Mouse (Mus musculus) C2C12 (cell line): ENCODE measurements around the gene Fcho2.

Experiments used
- CEBPB ChIP-seq: IDR thresholded peaks from one replicate; pipeline ENCODE4 v1.6.1; 2011; ENCODE audit warnings: low read depth, mild to moderate bottlenecking, control low read depth, moderate library complexity
- CTCF ChIP-seq: IDR thresholded peaks from one replicate; pipeline ENCODE4 v1.5.1; 2011; ENCODE audit not compliant: control insufficient read depth, insufficient read depth, insufficient read length
- MAX ChIP-seq: IDR thresholded peaks from one replicate; pipeline ENCODE4 v1.6.1; 2011; ENCODE audit warnings: mild to moderate bottlenecking, control low read depth
- USF1 ChIP-seq: IDR thresholded peaks from one replicate; pipeline ENCODE4 v1.6.1; 2011; ENCODE audit warnings: low read depth, mild to moderate bottlenecking, control low read depth, moderate library complexity

DNA sequence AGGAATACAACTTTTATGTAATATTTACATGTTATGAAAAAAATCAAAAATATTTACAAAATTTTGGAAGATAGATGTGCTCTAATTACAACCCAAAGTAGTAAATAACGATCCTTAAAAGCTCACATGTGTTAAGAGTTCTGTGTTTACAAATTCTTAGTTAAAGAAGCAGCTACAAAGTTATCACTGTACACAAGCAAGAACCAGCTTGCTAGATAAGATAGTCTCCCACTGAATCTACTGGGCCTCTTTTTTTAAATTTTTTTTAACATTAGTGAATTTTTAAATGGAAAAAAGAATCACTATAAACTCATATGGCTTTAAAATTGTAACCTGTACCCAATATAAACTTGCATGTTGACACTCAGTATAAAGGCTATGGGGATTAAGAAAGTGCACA lies 91.8 kb downstream of the Fcho2 start:
- TF ChIP-seq CTCF (no peak), MAX (no peak), CEBPB (no peak), USF1 (no peak)
